Mouse (Mus musculus): Measurements from ENCODE around the gene Stmnd1.
A peak's percentile ranks its signal among the peaks of the same experiment; 100 is the strongest.
"Not testable (repeated sequence)": the region's sequence is repeated elsewhere in the genome, so short reads cannot be mapped to it uniquely, and the experiment has no call there.

Stmnd1 gene

DNA sequence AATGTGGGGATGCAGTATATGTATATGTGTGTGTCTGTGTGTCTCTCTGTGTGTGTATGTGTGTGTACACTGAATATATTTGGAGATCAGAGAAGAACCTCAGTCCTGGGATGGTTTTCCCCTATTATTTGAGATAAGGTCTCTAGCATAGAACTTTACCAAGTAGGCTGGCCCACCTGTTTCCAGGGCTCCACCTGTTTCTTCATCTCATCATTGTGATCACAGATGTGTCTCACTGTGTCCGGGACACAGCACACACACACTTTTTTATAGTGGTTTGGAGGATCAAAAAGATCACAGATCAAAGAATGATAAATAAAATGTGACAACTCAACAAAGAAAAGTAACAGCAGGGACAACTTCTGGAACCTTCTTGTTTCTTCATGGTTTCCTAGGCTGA, 17.0 kb downstream of the Stmnd1 start:
- DNase-seq (ENCODE audit: low spot score in 2 of 2) = no peak

DNA sequence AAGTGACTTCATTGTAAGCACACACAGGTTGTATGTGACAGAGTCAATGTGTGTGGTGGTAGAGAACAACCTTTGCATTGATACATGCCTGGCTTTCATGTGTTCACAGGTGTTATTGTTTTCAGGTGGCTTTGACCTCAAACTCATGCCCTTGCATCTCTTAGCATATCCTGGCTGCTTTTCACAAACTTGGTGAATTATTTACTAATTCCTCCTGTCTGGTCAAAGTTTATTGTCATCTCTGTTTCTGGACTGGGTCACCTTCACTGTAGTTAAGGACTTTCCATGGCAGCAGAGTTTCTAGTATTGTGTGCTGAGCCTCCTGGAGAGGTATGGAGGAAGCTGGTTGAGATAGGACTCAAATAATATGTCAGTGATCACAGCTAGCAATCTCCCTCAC, 20.8 kb downstream of the Stmnd1 start:
- no peak for DNase-seq (ENCODE audit: low spot score in 2 of 2)

DNA sequence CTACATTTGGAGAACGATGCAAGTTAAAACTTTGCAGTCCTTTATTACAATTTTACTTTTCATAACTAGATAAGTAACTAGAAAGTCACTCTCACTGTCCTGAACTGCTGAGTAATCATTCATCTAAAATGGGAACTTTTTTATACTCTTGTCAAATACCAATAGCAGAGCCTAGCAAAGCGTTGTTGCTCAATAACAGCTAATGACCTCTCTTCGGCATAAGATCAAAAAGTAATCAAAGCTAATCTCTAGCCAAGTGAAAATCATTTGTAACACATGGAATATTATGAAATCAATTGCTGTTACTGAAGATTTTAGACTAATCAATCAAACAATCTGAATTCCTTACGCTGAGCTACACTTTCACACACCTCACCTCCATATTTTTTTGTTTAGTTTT, 24.2 kb downstream of the Stmnd1 start:
- no peak for DNase-seq (ENCODE audit: low spot score in 2 of 2)

DNA sequence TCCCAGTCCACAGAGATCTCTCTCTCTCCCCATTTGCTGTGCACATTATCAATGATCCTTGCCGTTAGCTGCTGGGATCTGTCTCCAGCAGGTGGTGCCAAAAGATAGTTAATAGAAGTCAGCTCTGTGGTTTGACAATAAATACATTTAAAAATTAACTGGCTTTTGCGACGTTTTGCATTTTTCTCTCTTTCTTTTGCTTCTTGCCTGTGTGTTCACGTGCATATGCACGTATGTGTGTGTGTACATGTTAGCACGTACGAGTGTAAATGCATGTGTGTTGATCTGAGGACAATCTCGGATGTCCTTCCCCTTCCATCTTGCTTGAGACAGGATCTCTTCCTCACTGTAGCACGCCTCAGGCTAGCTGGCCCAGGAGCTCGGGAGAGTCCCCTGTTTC, 37.3 kb downstream of the Stmnd1 start:
- DNase-seq (ENCODE audit: low spot score in 2 of 2) = peak; percentile 84 to 86

DNA sequence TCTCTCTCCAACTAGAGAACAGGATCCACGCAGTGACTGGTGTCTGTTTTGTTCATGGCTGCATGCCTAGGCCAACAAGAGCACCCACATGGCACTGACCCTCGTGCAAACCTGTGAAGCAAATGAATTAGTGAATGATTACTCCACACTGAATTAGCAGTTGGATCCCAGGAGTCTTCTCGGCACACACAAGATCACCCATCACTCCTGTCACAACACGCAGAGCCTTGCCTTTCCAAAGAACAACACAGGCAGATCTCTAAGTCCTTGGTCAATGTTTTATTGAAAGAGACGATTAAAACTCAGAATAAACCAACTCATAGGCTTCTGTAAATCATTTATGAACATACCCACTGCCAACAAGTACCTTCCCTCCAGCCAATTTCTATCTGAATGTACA, 39.7 kb downstream of the Stmnd1 start:
- no peak for DNase-seq (ENCODE audit: low spot score in 2 of 2)

DNA sequence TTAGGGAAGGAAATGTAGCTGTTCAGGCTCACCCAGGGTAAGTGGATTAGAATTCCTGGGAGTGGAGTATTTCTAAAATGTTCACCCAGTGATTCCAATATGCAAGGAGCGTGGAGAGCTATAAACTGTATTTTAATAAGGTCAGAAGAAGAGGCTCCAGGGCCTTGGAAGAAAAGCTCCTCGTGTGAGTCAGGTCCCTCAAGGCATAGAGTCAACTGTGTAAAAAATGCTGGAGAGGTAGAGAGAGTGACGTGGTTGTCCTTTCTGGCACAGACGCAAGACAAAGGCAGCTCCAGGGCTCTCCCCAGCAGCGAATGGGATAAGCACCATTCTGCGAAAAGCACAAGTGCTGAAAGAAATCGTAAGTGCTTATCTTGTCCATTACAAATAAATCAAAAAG, 41.6 kb downstream of the Stmnd1 start:
- DNase-seq (ENCODE audit: low spot score in 2 of 2) = no peak

DNA sequence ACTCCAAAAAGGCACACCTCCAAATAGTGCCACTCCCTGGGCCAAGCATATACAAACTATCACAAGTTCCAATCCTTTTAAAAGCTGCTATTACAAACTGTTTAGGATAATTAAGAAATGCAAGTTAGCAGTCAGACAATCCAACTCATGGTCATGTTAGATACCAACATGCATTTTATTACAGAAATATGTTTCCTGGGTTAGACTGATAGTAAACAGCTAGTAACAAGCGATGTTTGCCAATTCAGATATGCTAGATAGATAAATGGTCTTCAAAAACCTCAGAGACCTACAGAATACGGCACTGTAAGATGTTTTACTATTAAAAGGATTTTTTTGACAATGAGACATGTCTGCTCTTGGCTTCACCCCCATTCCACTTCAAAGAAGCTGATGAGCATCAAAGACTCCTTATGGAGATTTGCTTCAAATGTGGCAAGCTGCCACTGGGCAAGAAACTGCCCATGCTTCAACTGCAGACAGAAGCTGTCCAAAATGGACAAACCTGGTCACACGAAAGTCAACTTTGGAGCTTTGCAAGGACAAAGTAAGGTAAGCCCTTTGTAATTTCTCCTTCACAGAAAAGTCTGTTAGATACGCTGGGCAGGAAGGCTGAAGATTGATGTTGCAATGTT, 52.9 kb downstream of the Stmnd1 start:
- no peak for DNase-seq (ENCODE audit: low spot score in 2 of 2)

DNA sequence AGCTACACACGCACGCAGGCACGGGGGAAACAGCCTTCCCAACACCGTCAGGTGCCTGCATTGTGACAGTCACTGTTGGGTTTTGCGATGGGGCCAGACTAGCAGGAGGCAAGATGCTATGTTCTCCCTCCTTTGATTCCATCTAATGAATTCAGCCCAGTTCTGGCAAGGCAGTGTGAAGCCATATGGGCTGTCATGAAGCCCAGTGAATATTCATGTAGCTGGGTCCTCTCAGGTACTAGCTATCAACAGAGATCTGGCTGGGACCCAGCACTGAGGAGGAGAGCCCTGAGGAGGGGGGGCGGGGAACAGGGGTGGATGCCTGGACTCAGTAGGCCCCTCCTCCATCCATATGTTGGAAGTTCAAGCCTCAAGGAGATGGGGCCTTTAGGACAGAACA, 61.5 kb downstream of the Stmnd1 start:
- DNase-seq (ENCODE audit: low spot score in 2 of 2) = peak; percentile 31 to 59

DNA sequence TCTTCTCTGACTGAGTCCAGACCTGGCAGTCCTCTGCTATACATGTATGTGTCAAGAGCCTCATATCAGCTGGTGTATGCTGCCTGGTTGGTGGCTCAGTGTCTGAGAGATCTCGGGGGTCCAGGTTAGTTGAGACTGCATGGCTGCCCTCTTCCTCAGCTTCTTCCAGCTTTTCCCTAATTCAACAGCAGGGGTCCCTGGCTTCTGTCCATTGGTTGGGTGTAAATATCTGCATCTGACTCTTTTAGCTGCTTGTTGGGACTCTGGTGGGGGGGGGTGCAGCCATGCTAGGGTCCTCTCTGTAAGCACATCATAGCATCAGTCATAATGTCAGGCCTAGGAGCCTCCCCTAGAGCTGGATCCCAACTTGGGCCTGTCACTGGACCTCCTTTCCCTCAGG, 62.8 kb downstream of the Stmnd1 start:
- DNase-seq (ENCODE audit: low spot score in 2 of 2) = not testable (repeated sequence)

DNA sequence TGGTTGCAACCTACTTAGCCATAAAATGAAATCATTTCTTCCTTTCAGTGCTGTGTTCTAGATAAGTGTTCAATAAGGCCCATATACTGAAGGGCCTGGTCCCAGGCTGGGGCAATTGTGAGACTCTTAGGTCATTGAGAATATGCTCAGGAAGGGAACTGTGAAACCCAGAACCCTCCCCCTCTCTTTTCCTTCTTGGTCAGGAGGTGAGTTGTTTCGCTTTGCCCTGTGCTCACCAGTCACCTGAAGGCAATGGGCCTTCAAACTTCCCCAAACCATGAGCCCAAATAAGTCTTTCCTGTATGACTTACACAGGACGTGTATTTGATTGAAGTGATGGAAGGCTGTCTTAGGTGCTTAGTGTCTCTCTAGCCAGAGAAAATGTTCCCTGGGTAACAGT, 64.3 kb downstream of the Stmnd1 start:
- DNase-seq (ENCODE audit: low spot score in 2 of 2) = no peak

DNA sequence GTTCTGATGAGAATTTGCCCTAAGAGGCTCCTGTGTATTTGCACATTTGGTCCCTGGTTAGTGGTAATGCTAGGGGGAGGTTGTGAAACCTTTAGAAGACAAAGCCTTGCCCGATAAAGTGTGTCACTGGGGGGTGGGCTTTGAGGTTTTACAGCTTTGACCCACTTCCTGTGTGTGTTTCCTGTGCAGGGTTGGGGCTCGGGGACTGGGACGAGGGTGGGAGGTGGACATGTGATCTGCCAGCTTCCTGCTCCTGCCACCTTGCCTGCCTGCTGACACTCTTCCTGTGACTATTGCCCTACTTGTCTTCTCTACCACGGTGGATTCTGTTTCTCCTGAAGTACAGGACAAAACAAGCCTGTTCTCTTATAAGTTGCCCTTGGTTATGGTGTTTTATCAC, 66.4 kb downstream of the Stmnd1 start:
- no peak for DNase-seq (ENCODE audit: low spot score in 2 of 2)

DNA sequence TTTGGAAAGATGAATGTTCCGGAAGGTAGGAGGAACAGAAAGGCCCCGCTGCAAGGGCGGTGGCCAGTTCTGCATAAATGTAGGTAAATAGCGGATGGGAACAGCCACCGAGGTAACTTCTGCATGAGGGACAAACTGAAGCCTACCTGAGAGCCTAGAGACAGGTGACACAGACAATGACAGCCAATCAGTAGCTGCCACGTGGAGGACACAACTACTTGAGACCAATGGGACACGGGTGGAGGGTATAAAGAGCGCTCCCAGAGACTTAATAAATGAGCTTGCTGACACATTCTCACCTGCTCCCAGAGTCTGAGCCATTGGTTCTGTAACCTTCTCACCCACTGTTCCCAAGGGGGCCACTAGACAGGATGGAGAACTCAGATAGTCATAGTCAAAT, 67.1 kb downstream of the Stmnd1 start:
- DNase-seq (ENCODE audit: low spot score in 2 of 2) = no peak

DNA sequence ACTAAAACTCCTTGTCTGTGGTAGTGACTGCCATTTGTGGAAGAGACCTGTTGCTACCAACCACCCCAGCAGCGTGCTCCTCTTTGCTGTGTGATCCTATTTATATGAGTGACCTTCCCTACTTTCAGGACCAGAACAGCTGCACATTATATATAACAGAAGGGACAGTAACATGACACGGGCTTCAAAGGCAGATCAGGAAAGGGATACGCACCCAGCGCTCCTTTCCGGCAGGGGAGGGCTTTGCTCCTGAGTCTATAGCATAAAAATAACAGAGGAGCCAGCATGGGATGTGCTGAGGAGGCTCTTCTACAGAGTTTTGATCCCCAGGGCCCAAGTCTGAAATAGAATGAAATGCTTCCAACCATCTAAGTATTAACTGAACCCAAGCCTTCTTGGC, 67.9 kb downstream of the Stmnd1 start:
- no peak for DNase-seq (ENCODE audit: low spot score in 2 of 2)

DNA sequence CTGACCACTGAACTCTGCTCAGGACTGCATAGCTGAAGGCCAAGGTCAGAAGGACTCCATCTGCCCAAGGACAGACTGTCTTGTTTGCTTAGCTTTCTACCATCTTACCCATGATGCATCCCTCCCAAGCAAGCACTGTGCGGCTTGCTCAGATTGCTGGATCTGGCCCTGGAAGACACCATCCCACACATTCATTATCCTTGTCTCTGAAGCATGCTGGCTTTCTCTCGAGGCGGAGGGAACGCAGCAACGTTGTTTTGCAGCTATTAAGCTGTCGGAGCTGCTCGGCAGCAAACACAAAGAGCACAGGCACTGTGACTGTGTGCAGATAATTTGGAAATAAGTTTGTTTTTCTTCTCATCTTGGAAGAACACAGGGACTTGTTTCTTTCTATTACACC, 69.7 kb downstream of the Stmnd1 start:
- peak; percentile 57 to 61 for DNase-seq (ENCODE audit: low spot score in 2 of 2)

DNA sequence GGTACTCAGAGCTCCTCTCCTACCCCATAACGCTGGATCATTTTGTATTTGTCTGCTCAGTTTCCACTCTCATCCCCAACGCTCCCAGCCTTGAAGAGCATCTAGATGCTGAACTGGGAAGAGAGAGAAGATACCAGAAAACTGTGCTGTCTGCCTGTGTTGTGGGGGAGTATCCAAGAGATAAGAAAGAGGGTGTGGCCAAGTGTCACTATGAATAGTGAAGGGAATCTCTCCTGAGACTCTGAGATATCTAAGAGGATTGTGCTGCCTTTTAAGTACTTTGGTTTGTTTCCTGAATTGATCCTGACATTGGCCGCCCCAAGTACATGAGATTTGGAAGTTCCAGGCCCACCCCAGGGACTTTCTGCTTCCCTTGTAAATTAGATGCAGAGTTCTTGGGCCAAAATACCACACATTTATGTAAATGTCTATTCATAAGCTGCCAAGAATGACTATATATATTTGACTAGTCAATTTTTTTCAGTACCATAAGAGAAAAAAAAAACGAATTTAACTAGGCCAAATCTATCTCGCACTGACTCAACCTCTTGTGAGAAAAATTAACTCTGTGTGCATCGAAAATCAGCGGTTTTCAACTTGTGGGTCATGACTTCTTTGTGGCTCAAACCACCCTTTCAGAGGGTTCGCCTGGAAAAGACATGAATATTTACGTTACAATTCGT, 73.5 kb downstream of the Stmnd1 start:
- DNase-seq (ENCODE audit: low spot score in 2 of 2) = peak in 1 of 2 experiments; percentile 20

DNA sequence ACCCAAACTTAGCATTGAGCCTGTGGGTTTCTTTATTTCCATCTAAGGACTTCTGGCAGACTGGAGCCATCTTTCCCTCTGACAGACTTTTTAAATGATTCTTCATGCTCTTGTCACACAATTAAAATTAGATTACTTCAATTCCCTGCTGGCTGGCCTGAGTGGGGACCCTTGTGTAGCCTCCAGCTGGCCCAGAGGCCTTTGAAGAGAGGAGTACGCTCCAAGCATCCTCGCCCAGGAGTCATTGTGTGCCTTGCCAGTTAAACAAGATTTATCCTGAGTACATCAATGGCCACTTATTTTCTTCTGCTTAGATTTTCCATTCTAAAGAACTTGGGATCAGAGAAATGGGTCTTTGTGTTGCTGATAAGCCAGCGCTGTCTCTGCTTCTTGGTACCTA, 76.1 kb downstream of the Stmnd1 start:
- no peak for DNase-seq (ENCODE audit: low spot score in 2 of 2)

Measured in right cerebral cortex, adult 2 months (tissue).